Mouse (Mus musculus) granulocyte monocyte progenitor cell, adult 5-6 weeks (primary cell): Measurements from ENCODE around the gene Ccr5. TPM values are rescaled to one million over a fixed set of nuclear protein-coding genes. Genes with fewer than 3 reads are reported as not detected.
A peak's percentile ranks its signal among the peaks of the same experiment; 100 is the strongest.

Source experiments
- ATAC-seq: replicated peaks from 2 replicates; pipeline ENCODE4 v1.8.0; 2016; ENCODE audit warnings: mild to moderate bottlenecking, moderate TSS enrichment, inconsistent platforms; ENCODE audit not compliant: poor library complexity, severe bottlenecking
- total RNA-seq, 2 experiments: library from RNA; stranded (forward) in 1 of 2; stranded (reverse) in 1 of 2; fragments of 200-712, 200-1000 nt in 1 of 2; fragments of >200 nt in 1 of 2; fragmentation: Nextera tagmentation in 1 of 2; gene quantifications; 2 replicates each; pipeline ENCODE4 v1.2.3; 2014 to 2017

Ccr5 gene
- total RNA-seq, 2 experiments from 2014 or later: 0.31 to 2.4 TPM

DNA sequence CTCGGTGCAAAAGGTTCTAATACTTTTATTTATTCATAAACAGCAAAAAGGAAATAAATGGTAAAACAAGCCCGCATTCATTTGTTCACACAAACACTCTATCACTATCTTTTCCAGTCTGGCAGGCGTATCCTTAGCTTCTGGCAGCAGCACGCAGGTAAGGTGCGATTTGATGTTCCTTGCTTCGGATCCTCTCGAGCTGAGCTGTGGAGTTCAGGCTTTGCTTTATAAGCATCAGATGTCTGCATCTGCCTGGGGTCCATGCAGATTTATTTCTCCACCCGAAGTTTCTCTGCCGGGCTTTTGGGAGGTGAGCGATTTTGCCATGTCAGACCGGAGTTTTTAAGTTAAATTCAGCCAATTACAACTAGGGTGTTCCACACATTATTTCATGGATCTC, 16.3 kb downstream of the Ccr5 start:
- no peak for ATAC-seq

DNA sequence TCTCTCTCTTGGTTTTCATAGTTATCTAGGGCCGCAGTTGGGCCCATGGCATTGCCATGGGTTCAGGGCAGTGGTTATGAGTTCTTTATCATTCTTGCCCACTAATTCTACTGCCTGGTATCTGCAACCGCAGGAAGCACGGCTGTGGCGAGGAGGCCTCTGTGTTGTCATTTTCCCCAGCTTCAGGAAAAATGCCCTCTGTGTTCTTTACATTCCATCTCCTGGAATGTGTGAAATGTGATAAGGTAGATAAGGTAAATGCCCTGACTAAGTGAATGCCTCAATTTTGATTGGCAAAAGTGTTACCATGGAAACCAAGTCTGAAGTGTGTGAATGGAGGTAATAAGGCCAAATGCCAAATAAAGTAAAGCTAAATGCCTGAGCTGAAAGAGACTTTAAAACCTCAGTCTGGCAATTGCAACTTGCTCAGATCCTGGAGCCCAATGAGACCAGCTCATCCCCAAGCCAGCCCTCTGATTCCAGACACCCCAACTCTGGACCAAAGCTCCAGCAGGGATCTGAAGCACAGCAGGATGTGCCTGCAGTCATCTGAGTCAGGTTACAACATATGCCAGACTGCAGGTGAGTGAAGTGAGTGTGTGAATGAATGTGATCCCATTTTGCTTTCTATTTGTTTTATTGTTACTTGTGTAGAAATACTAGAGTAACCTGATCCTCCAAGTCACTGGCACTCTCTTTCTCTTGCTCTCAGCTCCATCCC, 16.9 kb downstream of the Ccr5 start:
- ATAC-seq: peak; percentile 33

DNA sequence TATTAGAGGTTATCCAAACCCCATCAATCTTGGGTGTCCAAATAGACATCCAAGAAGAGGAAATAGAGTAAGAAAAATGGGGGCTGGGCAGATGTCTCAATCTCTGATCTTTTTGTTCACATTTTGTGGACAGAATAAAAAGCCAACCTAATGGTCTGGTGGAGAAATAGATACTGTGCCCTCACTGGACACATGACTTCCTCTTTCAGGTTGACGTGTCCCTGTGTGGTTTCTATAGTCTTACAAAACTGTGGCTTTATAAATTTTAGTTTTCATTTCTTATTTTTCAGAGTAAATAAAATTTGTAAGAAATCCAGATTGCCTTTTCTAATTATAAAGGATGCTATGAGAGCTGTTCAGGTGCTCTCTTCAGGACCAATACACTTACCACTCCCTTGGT, 22.3 kb downstream of the Ccr5 start:
- ATAC-seq: peak; percentile 97

DNA sequence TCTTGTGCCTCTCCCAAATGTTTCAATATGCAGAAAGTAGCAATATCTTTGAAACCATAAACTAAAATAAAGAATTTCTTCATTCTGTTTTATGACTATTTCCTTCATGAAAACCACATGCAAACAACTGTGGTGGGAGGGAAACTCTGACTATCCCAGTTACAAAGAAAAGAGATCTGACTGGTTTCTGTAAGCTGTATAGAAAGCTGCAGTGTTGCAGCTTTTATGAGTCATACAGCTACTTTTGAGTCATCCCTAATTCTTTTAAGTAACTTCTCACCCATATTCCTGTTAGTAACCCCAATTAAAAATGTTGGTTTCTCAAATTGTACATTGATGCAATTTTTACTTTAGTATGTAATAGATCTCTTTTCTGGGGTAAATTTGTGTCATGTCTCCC, 25.0 kb downstream of the Ccr5 start:
- ATAC-seq: peak; percentile 61

Other genes with a start within 250 kb of the Ccr5 start
- gene Ccr1, start 152.9 kb upstream of the Ccr5 start, total RNA-seq (2014; fragmentation: Nextera tagmentation): 2.1 and 3.8 TPM in 2 replicates
- gene Ccr1, start 152.9 kb upstream of the Ccr5 start, total RNA-seq (2017): 4.7 and 5.6 TPM in 2 replicates
- gene Ccr1l1, start 143.1 kb upstream of the Ccr5 start, total RNA-seq (2014; fragmentation: Nextera tagmentation): not detected in 2 replicates
- not detected in 2 replicates for gene Ccr1l1, start 143.1 kb upstream of the Ccr5 start, total RNA-seq (2017)
- not detected in 2 replicates for gene Ccr3, start 99.6 kb upstream of the Ccr5 start, total RNA-seq (2014; fragmentation: Nextera tagmentation)
- 0.36 and 0.73 TPM in 2 replicates for gene Ccr3, start 99.6 kb upstream of the Ccr5 start, total RNA-seq (2017)
- 77.9 and 81.0 TPM in 2 replicates for gene Ccr2, start 19.6 kb upstream of the Ccr5 start, total RNA-seq (2014; fragmentation: Nextera tagmentation)
- gene Ccr2, start 19.6 kb upstream of the Ccr5 start, total RNA-seq (2017): 132 and 146 TPM in 2 replicates
- 7.7 and 17.0 TPM in 2 replicates for gene 2010315B03Rik, start 191.2 kb downstream of the Ccr5 start, total RNA-seq (2014; fragmentation: Nextera tagmentation)
- gene 2010315B03Rik, start 191.2 kb downstream of the Ccr5 start, total RNA-seq (2017): 16.2 and 17.2 TPM in 2 replicates